Mouse (Mus musculus) kidney, embryonic 14.5 days (tissue): ENCODE measurements around the gene Slc25a16. TPM values are rescaled to one million over a fixed set of nuclear protein-coding genes. Genes with fewer than 3 reads are reported as not detected.

ENCODE experiments used
- ATAC-seq: fragments of 200-750 bp; cut with Nextera tagmentation; 2 replicates; pipeline ENCODE4 v1.8.0; 2017; ENCODE audit warnings: moderate number of reproducible peaks, mild to moderate bottlenecking, moderate TSS enrichment, moderate library complexity; ENCODE audit not compliant: low FRiP score, low TSS enrichment
- H3K27ac ChIP-seq: fragments of 300-500 bp; sonication (generic); 2 replicates; pipeline ENCODE4 v1.5.1; 2014; ENCODE audit warnings: low read depth, mild to moderate bottlenecking, low read length, moderate library complexity, mixed read lengths
- H3K27me3 ChIP-seq: fragments of 300-500 bp; sonication (generic); 2 replicates; pipeline ENCODE4 v1.6.1; 2014; ENCODE audit warnings: mild to moderate bottlenecking, low read length; ENCODE audit not compliant: control insufficient read depth, insufficient read depth
- H3K36me3 ChIP-seq: fragments of 300-500 bp; sonication (generic); 2 replicates; pipeline ENCODE4 v1.6.1; 2014; ENCODE audit warnings: low read length, mixed read lengths; ENCODE audit not compliant: control insufficient read depth, insufficient read depth
- H3K4me1 ChIP-seq: fragments of 300-500 bp; sonication (generic); 2 replicates; pipeline ENCODE4 v1.6.1; 2014; ENCODE audit warnings: low read length, mixed read lengths; ENCODE audit not compliant: control insufficient read depth, insufficient read depth
- H3K4me2 ChIP-seq: fragments of 300-500 bp; sonication (generic); replicated peaks from 2 replicates; pipeline ENCODE4 v1.6.1; 2014; ENCODE audit warnings: low read depth, mild to moderate bottlenecking, low read length
- H3K4me3 ChIP-seq: fragments of 300-500 bp; sonication (generic); 2 replicates; pipeline ENCODE4 v1.5.1; 2014; ENCODE audit warnings: mild to moderate bottlenecking, low read length
- H3K9ac ChIP-seq: fragments of 300-500 bp; sonication (generic); 2 replicates; pipeline ENCODE4 v1.6.1; 2014; ENCODE audit warnings: low read depth, mild to moderate bottlenecking, low read length, moderate library complexity
- H3K9me3 ChIP-seq: fragments of 300-500 bp; sonication (generic); 2 replicates; pipeline ENCODE4 v1.6.1; 2016; ENCODE audit warnings: low read length; ENCODE audit not compliant: control insufficient read depth
- WGBS: fragments of 180-500 bp; shearing (Covaris S2); extraction: QIAGEN DNeasy Blood & Tissue Kit; methylation state at CpG from one replicate; pipeline ENCODE4 v1.1.7; 2014; 5-methylcytosine and 5-hydroxymethylcytosine counted together
- polyA plus RNA-seq: library from polyadenylated mRNA; unstranded; fragments of >200 nt; fragmentation: Nextera tagmentation; extraction: Ambion mirVana; gene quantifications from 2 replicates; pipeline ENCODE4 v1.2.1, GENCODE M21; 2014

Gene Slc25a16
- polyA plus RNA-seq: 10.0 and 16.0 TPM in 2 replicates

DNA sequence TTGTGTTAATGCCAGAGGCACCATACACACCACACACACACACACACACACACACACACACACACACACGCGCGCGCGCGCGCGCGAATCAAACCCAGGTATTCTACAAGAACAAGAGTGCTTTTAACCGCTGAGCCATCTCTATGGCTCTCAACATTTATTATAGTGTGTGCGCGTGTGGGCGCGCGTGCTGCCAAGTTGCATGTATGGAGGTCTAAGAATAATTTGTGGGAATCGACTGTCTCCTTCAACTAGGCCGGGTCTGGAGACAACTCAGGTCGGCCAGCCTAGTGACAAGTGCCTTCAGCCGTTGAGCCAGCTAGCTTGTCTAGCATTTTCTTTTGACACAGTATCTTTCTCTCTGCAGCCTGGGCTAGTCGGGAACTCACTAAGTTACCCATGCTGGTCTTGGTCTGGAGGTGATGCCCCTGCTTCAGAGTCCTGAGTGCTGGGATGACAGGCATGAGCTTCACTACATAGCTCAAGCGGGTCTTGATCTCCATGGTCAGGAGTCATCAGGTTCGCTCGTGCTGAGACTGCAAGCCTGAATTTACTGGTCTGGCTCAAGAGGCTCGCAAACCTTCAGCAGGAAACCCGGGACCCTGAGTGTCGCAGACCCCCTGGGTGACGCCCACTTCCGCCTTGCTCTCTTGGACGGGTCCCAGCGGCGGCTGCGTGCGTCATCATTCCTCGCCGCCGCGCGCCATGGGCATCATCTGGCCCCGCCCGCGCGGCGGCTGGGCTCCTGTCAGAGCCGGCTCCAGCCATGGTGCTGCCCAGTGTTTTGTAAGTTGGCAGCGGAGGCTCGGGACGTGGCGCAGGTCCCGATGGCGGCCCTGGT is at the start of gene Slc25a16:
Gene Slc25a16, plus strand, starts transcription at position 709 of the 841 bp plus-strand sequence.
- peaks cover 3% of the 10 kb centered on the region; the same call in 1 of the 2 replicates for H3K4me1 ChIP-seq
- H3K27ac ChIP-seq: peak within 1 kb of the TSS; percentile 74; the same call in 1 of the 2 replicates
- H3K36me3 ChIP-seq: no peaks in the 10 kb centered on the region
- peak within 1 kb of the TSS; percentile 89 for H3K9ac ChIP-seq
- no peaks in the 10 kb centered on the region for H3K27me3 ChIP-seq
- WGBS: 9% methylated on average over 50 of the region's 50 CpGs
- peak; percentile 98 for ATAC-seq
- H3K9me3 ChIP-seq: no peaks in the 10 kb centered on the region
- H3K4me3 ChIP-seq: peak within 1 kb of the TSS; percentile 96
- peak within 1 kb of the TSS; percentile 55 for H3K4me2 ChIP-seq

DNA sequence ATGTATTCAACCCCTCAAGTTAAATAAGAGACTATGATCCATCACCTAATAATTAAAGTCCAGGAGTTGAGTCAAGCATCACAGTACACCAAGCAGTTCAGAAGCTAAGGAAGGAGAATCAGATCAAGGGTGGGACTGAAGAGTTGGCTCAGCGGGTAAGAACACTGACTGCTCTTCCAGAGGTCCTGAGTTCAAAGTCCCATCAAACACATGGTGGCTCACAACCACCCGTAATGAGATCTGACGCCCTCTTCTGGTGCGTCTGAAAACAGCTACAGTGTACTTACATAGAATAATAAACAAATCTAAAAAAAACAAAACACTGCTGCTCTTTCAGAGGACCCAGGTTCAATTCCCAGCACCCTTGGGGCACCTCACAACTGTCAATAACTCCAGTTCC is 45.6 kb upstream of the Slc25a16 start:
- ATAC-seq: no peak
- Histone ChIP-seq H3K4me2 (no peak overlapping the region), H3K9ac (no peak overlapping the region), H3K4me1 (no peaks in the 10 kb centered on the region), H3K9me3 (peaks cover 3% of the 10 kb centered on the region; the same call in 1 of the 2 replicates), H3K4me3 (no peak overlapping the region), H3K27ac (no peak overlapping the region), H3K27me3 (no peaks in the 10 kb centered on the region), H3K36me3 (peaks cover 9% of the 10 kb centered on the region; the same call in 1 of the 2 replicates)
- 81% methylated on average over 4 of the region's 4 CpGs for WGBS

DNA sequence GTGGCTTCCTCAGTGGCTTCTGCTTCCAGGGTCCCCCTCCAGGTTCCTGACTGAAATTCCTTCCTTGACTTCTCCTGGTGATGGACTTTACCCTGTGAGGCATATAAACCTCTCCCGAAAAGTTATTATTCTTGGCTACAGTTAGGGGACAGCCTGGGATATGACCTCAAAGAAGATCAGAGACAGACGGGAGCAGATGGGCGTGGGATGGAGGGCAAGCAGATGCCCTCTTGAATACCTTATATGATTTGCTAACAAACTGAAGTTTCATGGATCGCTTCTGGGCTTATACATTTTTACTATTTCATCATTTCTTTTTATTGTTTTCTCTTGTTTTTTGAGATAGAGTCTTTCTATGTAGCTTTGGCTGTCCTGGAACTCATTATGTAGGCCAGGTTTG is 44.9 kb upstream of the Slc25a16 start:
- WGBS: 87% methylated on average over 4 of the region's 4 CpGs
- peaks cover 9% of the 10 kb centered on the region; the same call in 1 of the 2 replicates for H3K36me3 ChIP-seq
- no peak for ATAC-seq

DNA sequence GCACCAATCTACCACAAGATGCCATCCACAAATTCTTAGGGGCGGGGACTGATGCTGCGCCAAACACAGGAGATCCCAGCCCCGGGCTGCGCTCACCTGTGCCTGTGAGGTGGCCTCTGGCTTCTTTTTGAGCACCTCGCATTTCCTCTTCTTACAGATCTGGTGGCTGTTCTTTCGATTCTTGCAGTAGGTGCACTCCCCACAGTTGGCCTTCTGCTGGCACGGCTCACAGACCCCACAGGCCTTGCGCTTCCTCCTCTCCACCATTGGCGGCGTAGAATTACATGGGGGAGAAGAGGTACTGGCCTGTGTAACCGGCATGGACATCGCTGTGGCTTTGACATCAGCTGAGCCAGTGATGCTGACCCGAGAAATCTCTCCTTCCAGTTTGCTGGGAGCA is 42.4 kb upstream of the Slc25a16 start:
- Histone ChIP-seq H3K9me3 (peaks cover 3% of the 10 kb centered on the region; the same call in 1 of the 2 replicates), H3K4me2 (no peak overlapping the region), H3K9ac (no peak overlapping the region), H3K4me3 (no peak overlapping the region), H3K27ac (no peak overlapping the region), H3K27me3 (no peaks in the 10 kb centered on the region), H3K36me3 (peaks cover 9% of the 10 kb centered on the region; the same call in 1 of the 2 replicates), H3K4me1 (no peaks in the 10 kb centered on the region)
- no peak for ATAC-seq
- WGBS: 87% methylated on average over 13 of the region's 13 CpGs

More for the DNA sequence above, 44.9 kb upstream of the Slc25a16 start:
- Histone ChIP-seq H3K4me2 (no peak overlapping the region), H3K27me3 (no peaks in the 10 kb centered on the region), H3K9ac (no peak overlapping the region), H3K4me1 (no peaks in the 10 kb centered on the region), H3K27ac (no peak overlapping the region), H3K9me3 (peaks cover 3% of the 10 kb centered on the region; the same call in 1 of the 2 replicates), H3K4me3 (no peak overlapping the region)

DNA sequence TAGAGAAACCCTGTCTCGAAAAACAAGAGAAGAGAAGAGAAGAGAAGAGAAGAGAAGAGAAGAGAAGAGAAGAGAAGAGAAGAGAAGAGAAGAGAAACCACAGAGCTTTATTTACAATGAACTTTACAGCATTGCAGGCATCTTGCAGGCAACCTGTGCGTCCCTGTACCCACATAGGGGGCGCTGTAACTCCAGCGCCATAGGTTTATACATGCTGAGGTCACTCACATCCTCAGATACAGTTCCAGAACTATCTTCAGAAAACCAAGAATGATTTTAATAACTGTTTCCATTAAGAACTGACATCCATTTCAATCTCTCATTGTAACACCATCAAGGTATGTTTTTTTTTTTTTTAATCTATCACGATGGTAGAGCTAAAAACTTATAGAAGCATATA is 39.2 kb upstream of the Slc25a16 start:
- H3K36me3 ChIP-seq: peaks cover 9% of the 10 kb centered on the region; the same call in 1 of the 2 replicates
- no peak overlapping the region for H3K4me2 ChIP-seq
- no peak for ATAC-seq
- no peak overlapping the region for H3K9ac ChIP-seq
- H3K9me3 ChIP-seq: peaks cover 3% of the 10 kb centered on the region; the same call in 1 of the 2 replicates
- H3K27ac ChIP-seq: no peak overlapping the region
- 0 out of 2 replicates have a peak, but pooled peaks cover 7% of the 10 kb centered on the region for H3K4me1 ChIP-seq
- H3K27me3 ChIP-seq: no peaks in the 10 kb centered on the region
- no peak overlapping the region for H3K4me3 ChIP-seq
- WGBS: 51% methylated on average over 5 of the region's 5 CpGs

DNA sequence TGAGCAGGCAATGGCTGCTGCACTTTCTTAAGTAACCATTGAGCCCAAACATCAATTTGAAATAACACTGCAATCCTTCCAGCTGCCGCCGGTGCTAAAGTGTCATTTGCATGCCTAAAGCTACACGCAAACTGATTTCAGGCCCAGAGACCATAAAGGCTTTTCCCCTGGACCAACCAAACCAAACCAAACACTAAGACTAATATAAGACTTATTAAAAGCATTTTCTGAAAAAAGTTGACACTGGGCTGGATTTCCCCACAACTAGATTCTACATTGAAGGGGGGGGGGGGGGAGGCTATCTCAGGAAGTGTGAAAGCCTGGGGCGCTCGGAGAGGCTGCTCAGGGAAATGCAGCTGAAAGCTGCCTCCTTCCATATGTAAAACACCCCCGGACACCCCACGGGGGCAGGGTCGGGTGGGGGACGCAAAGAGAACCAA is 36.5 kb upstream of the Slc25a16 start:
- 18% methylated on average over 9 of the region's 9 CpGs for WGBS
- H3K27me3 ChIP-seq: no peaks in the 10 kb centered on the region
- 0 out of 2 replicates have a peak, but pooled peaks cover 7% of the 10 kb centered on the region for H3K4me1 ChIP-seq
- H3K9ac ChIP-seq: no peak overlapping the region
- H3K9me3 ChIP-seq: peaks cover 3% of the 10 kb centered on the region; the same call in 1 of the 2 replicates
- peak overlapping the region; percentile 17; the same call in 1 of the 2 replicates for H3K4me2 ChIP-seq
- H3K4me3 ChIP-seq: no peak overlapping the region
- H3K36me3 ChIP-seq: peaks cover 6% of the 10 kb centered on the region; the same call in 1 of the 2 replicates
- no peak overlapping the region for H3K27ac ChIP-seq
- ATAC-seq: no peak

DNA sequence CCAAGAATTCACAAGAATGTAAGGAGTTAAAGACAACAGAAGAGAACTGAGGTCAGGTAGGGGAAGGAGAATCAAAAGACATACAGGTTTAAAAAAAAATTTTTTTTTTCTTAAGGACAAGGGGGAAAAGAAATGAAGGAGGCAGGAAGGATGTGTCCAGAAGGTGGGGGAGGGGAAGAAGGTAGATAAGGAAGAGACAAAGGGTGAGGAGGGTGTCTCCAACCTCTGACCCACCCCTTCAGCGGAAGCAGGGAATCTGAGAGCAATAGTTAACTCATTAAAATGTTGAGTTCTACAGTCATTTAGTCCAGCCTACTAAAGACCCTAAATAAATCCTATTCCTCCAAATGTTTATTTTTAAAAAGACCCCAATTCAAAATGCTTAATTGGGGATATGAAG is 35.9 kb upstream of the Slc25a16 start:
- H3K9me3 ChIP-seq: peaks cover 3% of the 10 kb centered on the region; the same call in 1 of the 2 replicates
- no peak overlapping the region for H3K4me3 ChIP-seq
- 41% methylated on average over 1 of the region's 1 CpGs for WGBS
- H3K9ac ChIP-seq: no peak overlapping the region
- no peaks in the 10 kb centered on the region for H3K27me3 ChIP-seq
- no peak for ATAC-seq
- peaks cover 1% of the 10 kb centered on the region; the same call in 1 of the 2 replicates for H3K36me3 ChIP-seq
- H3K4me1 ChIP-seq: 0 out of 2 replicates have a peak, but pooled peaks cover 7% of the 10 kb centered on the region
- H3K27ac ChIP-seq: no peak overlapping the region
- H3K4me2 ChIP-seq: no peak overlapping the region

DNA sequence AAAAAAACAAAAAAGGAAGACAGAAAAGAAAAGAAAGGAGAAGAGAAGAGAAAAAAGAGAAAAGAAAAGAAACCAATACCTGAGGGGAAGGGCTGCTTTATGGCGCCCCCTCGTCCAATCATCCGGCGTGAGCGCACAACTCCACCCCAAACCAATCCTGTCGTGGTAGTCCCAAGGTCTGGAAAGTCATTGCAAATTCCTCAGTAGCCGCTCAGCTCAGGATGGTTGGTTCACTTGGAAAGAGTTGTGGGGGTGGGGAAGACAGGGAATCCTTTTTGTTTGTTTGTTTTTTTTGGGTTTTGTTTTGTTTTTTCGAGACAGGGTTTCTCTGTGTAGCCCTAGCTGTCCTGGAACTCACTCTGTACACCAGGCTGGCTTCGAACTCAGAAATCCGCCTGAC is 35.0 kb upstream of the Slc25a16 start:
- no peak overlapping the region for H3K27ac ChIP-seq
- H3K27me3 ChIP-seq: no peaks in the 10 kb centered on the region
- H3K4me3 ChIP-seq: peak overlapping the region; percentile 77
- H3K4me2 ChIP-seq: peak overlapping the region; percentile 96
- H3K9me3 ChIP-seq: no peaks in the 10 kb centered on the region
- H3K9ac ChIP-seq: no peak overlapping the region
- 26% methylated on average over 10 of the region's 10 CpGs for WGBS
- H3K36me3 ChIP-seq: no peaks in the 10 kb centered on the region
- 0 out of 2 replicates have a peak, but pooled peaks cover 7% of the 10 kb centered on the region for H3K4me1 ChIP-seq
- ATAC-seq: no peak
